Mouse (Mus musculus) heart, postnatal 0 days (tissue): ENCODE results near the gene Gatm.

ENCODE experiments used
- CTCF ChIP-seq: IDR thresholded peaks from 2 replicates; pipeline ENCODE4 v1.5.1; 2016; ENCODE audit warnings: antibody characterized with exemption, control low read depth, low read depth
- EP300 ChIP-seq: IDR thresholded peaks from 2 replicates; pipeline ENCODE4 v1.6.1; 2016; ENCODE audit warnings: antibody characterized with exemption, low read depth

GRCm38 (mm10) chr2:122580426-122580825 lies 30.7 kb downstream of the Gatm start:
- no peak for TF ChIP-seq CTCF
- TF ChIP-seq EP300, result no peak
